8 mouse cellular contexts compared by ENCODE assay signal in the genomic region with DNA sequence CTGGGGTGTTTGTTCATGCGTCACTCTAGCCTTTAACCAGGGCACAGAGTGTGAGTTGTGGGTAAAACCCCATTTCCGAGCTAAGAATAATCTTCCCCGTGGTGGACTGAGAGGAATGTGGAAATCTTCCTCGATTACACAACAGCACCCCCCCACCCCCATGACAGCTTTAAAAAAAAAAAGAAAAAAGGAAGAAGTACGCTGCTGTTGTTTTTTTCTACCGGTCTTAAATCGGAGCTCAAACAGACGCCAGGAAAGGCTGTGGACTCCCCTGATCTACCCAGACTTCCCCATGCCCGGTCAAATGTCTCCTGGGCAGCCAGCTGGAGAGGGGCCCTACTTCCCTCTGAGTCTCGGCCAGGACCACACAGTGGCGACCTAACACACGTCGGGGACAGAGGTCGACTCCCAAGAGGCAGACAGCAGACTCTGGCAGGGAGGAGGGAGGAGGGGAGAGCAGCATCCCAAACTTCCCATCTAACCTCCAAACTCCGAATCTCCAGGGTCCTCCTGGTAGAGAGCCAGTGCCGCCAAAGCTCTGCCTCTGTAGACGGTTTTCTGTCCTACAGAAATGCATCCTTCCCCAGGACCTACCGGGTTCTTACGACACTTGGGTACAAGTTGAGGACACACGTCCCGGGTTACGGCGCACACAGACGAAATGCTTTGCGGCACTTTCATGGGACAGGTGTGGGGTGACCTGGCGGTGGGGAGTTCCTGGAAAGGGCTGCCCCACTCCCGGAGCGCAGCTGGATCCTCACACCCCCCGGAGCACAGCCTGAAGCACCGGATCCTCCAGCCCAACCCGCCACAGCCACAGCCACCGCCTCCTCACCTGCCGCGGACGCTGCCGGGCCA. TPM values are rescaled to one million over a fixed set of nuclear protein-coding genes. Genes with fewer than 3 reads are reported as not detected.
A peak's percentile ranks its signal among the peaks of the same experiment; 100 is the strongest.
DNase-seq lines count a peak whose midpoint lies in the region; ATAC-seq and TF ChIP-seq lines count a peak whose summit lies in the region.

No protein-coding gene starts in this region.

- H3K36me3 ChIP-seq in hindbrain, embryonic 15.5 days, result no peaks in the 10 kb centered on the region

- DNase-seq in cerebellum, adult 11 months, result peak; percentile 26
- no peak for DNase-seq in cerebellum, adult 11-12 months
- DNase-seq in gastrocnemius, adult 2 months, result peak; percentile 86
- peak; percentile 36 to 58 for DNase-seq in left cerebral cortex, postnatal 10 days (ENCODE audit: extremely low spot score in 1 of 2, low spot score in 2 of 2)
- peak; percentile 60 to 69 for DNase-seq in right cerebral cortex, postnatal 10 days (ENCODE audit: low spot score in 2 of 2)

- TF ChIP-seq CTCF in gastrocnemius, adult 2 months (IDR thresholded peaks at IDR 0.05), result no peak

- H3K4me1 ChIP-seq in hindbrain, embryonic 15.5 days (replicated peaks), result peaks cover 18% of the 10 kb centered on the region; the same call in 1 of the 2 replicates

- peak overlapping the region; percentile 94 for H3K4me3 ChIP-seq in gastrocnemius, adult 2 months
- H3K4me3 ChIP-seq in hindbrain, embryonic 15.5 days, result peak overlapping the region; percentile 88

- peak overlapping the region; percentile 69 for H3K9ac ChIP-seq in hindbrain, embryonic 15.5 days

- H3K27me3 ChIP-seq in hindbrain, embryonic 15.5 days, result no peaks in the 10 kb centered on the region

- ATAC-seq in common myeloid progenitor, adult 5-6 weeks (replicated peaks; ENCODE audit: low read depth, poor library complexity, severe bottlenecking), result peak; percentile 62
- peak; percentile 17 for ATAC-seq in hindbrain, embryonic 15.5 days (ENCODE audit: low FRiP score, low read depth)
- ATAC-seq in megakaryocyte, adult 5-6 weeks (ENCODE audit: poor library complexity, severe bottlenecking), result peak; percentile 70

- intact Hi-C loops in gastrocnemius, adult 2 months (cut with DNase I), result loop anchor here (1.0 to 5.0 kb wide), 4 partner anchors 25 to 108 kb away; a partner anchor contains a TSS
- intact Hi-C loops in left cerebral cortex, postnatal 10 days (cut with DNase I), result loop anchor here (5.0 kb wide), 1 partner anchor 88 kb away; a partner anchor contains a TSS

- no peaks in the 10 kb centered on the region for H3K9me3 ChIP-seq in hindbrain, embryonic 15.5 days

- H3K27ac ChIP-seq in gastrocnemius, adult 2 months, result peak overlapping the region; percentile 96
- peak overlapping the region; percentile 36; the same call in 1 of the 2 replicates for H3K27ac ChIP-seq in hindbrain, embryonic 15.5 days (replicated peaks)

- H3K4me2 ChIP-seq in hindbrain, embryonic 15.5 days, result peak overlapping the region; percentile 85

- 4% methylated on average over 36 of the region's 36 CpGs for WGBS in hindbrain, embryonic 15.5 days

RNA-seq across cellular contexts. Expression of a gene that starts 0.6 kb away (rescaled TPM):
- total RNA-seq in common myeloid progenitor, adult 5-6 weeks (2017), result 12.5 and 14.4 TPM in 2 replicates
- 10 to 100 TPM in 1 of 2 experiments, 1 to 10 TPM in 1; 6.5 to 10.1 TPM for total RNA-seq in gastrocnemius, adult 2 months (2021)
- 4.1 and 4.2 TPM in 2 replicates for polyA plus RNA-seq in hindbrain, embryonic 15.5 days (2015; fragmentation: Nextera tagmentation; extraction: Ambion mirVana)
- 1 to 10 TPM; 3.5 to 4.1 TPM for total RNA-seq in left cerebral cortex, postnatal 10 days (2021)
- 20.5 and 26.7 TPM in 2 replicates for total RNA-seq in megakaryocyte, adult 5-6 weeks (2015)
- total RNA-seq in megakaryocyte, adult 5-6 weeks (2017), result 20.1 and 25.4 TPM in 2 replicates

RNA-seq across cellular contexts. Expression of a gene that starts 20.0 kb away (rescaled TPM):
- total RNA-seq in common myeloid progenitor, adult 5-6 weeks (2017), result 15.7 and 16.0 TPM in 2 replicates
- 1 to 10 TPM; 2.7 to 3.6 TPM for total RNA-seq in gastrocnemius, adult 2 months (2021)
- polyA plus RNA-seq in hindbrain, embryonic 15.5 days (2015; fragmentation: Nextera tagmentation; extraction: Ambion mirVana), result 10.7 and 12.3 TPM in 2 replicates
- 10 to 100 TPM; 11.1 to 11.3 TPM for total RNA-seq in left cerebral cortex, postnatal 10 days (2021)
- total RNA-seq in megakaryocyte, adult 5-6 weeks (2015), result 7.1 and 7.9 TPM in 2 replicates
- total RNA-seq in megakaryocyte, adult 5-6 weeks (2017), result 8.8 and 10.3 TPM in 2 replicates

RNA-seq across cellular contexts. Expression of a gene that starts 21.5 kb away (rescaled TPM):
- total RNA-seq in common myeloid progenitor, adult 5-6 weeks (2017), result not detected in 2 replicates
- not detected for total RNA-seq in gastrocnemius, adult 2 months (2021)
- polyA plus RNA-seq in hindbrain, embryonic 15.5 days (2015; fragmentation: Nextera tagmentation; extraction: Ambion mirVana), result 0.82 and 0.98 TPM in 2 replicates
- total RNA-seq in left cerebral cortex, postnatal 10 days (2021), result not detected
- not detected in 2 replicates for total RNA-seq in megakaryocyte, adult 5-6 weeks (2015)
- total RNA-seq in megakaryocyte, adult 5-6 weeks (2017), result not detected in 2 replicates

RNA-seq across cellular contexts. Expression of a gene that starts 37.8 kb away (rescaled TPM):
- 18.5 and 23.2 TPM in 2 replicates for total RNA-seq in common myeloid progenitor, adult 5-6 weeks (2017)
- 10 to 100 TPM; 11.4 to 15.1 TPM for total RNA-seq in gastrocnemius, adult 2 months (2021)
- 33.1 and 34.4 TPM in 2 replicates for polyA plus RNA-seq in hindbrain, embryonic 15.5 days (2015; fragmentation: Nextera tagmentation; extraction: Ambion mirVana)
- total RNA-seq in left cerebral cortex, postnatal 10 days (2021), result 10 to 100 TPM; 37.1 to 41.2 TPM
- total RNA-seq in megakaryocyte, adult 5-6 weeks (2015), result 4.7 TPM in 2 replicates
- total RNA-seq in megakaryocyte, adult 5-6 weeks (2017), result 2.6 and 3.1 TPM in 2 replicates

RNA-seq across cellular contexts. Expression of a gene that starts 39.9 kb away (rescaled TPM):
- total RNA-seq in common myeloid progenitor, adult 5-6 weeks (2017), result not detected in 2 replicates
- 100 to 1,000 TPM; 169 to 206 TPM for total RNA-seq in gastrocnemius, adult 2 months (2021)
- polyA plus RNA-seq in hindbrain, embryonic 15.5 days (2015; fragmentation: Nextera tagmentation; extraction: Ambion mirVana), result 1.0 and 1.5 TPM in 2 replicates
- total RNA-seq in left cerebral cortex, postnatal 10 days (2021), result 1 to 10 TPM; 3.3 to 5.1 TPM
- total RNA-seq in megakaryocyte, adult 5-6 weeks (2015), result not detected in 2 replicates
- not detected in 2 replicates for total RNA-seq in megakaryocyte, adult 5-6 weeks (2017)

Comparison
In these comparisons a context has a peak if more than half of its experiments do, and no peak if none do; other contexts are left out.
1. ATAC-seq: peak in every context shown above with its lines; median percentile 70 in megakaryocyte, adult 5-6 weeks; 62 in common myeloid progenitor, adult 5-6 weeks; 17 in hindbrain, embryonic 15.5 days.